Mouse (Mus musculus): ENCODE measurements around the gene Farp1.
"Not testable (repeated sequence)": the region's sequence is repeated elsewhere in the genome, so short reads cannot be mapped to it uniquely, and the experiment has no call there.

Gene Farp1

DNA sequence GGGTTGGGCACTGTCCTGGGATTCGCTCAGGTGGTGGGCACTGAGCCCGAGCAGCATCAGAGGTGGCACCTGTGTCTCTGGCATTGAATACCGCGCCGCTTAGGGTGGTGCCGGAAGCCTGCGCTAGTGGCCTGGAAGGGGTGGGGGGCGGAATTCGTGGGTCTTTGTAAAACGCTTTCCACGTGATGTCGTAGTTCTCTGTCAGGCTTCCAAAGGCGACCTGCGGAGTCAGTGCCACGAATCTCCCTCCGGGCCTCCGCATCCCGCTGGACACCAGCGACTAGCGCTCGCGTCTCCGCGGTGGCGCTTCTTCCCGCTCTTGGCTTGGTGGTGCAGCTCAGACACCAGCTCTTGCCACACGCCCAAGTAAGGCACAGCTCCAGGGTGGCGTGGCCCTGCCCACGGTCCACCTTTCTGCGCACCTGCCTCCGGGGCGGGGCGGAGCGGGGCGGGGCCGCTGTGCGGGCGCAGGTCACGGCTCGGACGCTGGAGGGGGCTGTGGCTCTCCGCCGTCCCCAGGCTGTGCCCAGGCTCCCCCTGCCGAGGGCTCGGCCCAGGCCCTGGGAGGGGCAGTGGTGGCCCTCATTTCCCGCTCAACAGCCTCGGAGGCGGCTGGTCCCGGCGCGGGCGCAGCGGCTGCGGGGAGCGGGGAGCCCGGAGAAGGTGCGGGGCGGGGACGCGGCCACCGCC lies at the start of gene Farp1:
Gene Farp1, plus strand, starts transcription at position 228 of the 690 bp plus-strand sequence.
- peak; percentile 86 for DNase-seq (ENCODE audit: low spot score)

DNA sequence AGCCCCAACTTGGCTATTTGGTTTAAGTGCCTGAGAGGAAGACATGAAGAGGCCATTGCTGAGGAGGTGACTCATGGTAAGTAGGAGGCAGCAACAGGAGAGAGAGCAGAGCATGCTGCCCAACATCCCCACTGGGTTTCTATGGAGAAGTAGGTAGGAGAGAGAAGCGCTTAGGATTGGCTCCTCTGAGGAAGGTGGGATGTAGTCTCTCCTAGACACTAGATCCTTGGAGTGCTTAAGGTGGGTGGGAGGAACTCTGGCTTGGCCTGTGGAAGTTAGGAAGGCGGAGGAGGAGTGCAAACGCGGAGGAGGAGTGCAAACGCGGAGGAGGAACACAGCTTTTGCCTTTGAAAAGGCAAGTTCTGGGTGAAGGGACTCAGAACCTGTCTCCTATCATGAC lies 45.9 kb upstream of the Farp1 start:
- no peak for DNase-seq (ENCODE audit: low spot score)

DNA sequence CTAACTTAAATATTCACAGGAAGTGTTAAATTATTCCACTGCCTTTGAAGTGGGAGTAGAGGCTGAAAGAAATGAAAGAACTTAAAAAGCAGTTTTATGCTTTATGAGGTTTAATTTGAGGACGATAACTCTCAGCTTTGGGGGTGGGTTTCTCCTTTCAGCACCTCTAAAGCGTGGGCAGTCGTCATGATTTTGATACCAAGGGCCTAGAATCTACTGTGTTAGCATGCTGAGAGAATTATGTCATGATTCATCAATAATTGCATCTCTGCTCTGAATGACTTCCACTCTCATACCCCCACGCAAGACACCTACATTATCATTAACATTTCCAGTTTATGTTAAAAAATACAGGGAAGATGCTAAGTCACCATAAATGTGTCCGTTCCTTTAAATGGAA lies 37.3 kb upstream of the Farp1 start:
- DNase-seq (ENCODE audit: low spot score) = no peak

DNA sequence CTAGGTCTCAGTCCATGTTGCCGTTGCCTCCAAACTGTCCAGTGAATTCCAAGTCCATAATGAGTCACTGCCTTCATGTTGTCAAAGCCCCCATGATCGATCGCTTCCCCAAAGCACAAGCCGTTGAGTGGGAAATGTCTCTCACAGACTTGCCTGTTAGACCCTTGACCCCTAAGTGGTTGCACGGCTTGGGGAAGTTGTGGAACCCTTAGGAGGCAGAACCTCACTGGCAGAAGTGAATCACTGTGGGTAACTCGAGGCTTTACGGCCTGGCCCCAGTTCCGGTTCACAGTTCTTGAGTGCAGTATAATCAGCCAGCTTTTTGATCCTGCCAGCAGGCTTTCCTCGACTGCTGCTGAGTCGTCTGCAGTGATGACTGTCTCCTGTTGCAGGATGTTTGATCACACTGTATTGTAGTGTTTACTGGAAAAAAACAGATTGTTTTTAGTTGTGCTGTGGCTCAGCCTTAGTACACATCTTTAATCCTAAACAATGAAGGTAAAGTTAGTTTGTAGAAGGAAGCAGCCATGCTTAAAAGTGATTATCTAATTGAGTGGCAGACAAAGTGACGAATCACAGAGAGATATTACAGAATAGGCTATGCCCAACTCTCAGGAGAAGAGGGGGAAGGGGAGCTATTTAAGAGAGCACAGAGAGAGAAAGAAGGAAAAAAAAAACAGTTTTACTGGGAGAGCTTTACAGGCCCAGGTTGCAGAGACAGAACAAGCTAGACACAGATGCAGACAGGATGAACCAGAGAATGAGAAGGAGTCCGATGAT lies 34.2 kb upstream of the Farp1 start:
- DNase-seq (ENCODE audit: low spot score) = no peak

DNA sequence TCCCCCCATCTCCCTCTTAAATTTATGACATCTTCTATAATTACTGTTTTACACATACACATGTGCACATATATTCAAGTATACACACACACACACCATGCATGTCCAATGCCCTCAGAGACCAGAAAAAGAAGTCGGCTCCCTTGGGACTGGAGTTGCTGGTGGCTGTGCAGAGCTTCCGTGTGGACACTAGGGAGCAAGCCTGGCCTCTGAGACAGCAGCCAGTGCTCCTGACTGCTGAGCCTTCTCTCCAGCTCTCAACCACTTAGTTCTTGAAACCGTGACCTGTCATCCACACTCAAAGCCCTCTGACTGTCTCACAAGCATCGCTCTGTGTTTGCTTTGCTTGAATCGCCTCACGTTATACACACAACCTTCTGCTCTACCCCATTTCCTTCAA lies 29.4 kb upstream of the Farp1 start:
- DNase-seq (ENCODE audit: low spot score) = no peak

DNA sequence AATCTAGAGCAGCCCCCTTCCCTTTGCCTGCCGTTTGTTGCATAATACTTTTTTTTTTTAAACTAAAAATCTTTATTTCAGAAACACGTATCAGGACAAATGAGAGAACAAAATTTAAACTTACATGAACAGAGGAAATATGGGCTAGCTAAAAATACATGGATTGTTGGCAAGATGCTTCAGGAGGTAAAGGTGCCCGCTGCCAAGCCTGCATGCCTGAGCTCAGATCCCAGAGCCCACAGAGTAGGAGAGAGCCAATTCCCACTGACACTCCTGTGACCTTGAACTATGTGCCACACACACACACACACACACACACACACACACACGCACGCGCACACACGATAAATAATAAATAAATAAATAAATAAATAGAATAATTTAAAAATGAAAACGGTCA lies 29.0 kb upstream of the Farp1 start:
- no peak for DNase-seq (ENCODE audit: low spot score)

DNA sequence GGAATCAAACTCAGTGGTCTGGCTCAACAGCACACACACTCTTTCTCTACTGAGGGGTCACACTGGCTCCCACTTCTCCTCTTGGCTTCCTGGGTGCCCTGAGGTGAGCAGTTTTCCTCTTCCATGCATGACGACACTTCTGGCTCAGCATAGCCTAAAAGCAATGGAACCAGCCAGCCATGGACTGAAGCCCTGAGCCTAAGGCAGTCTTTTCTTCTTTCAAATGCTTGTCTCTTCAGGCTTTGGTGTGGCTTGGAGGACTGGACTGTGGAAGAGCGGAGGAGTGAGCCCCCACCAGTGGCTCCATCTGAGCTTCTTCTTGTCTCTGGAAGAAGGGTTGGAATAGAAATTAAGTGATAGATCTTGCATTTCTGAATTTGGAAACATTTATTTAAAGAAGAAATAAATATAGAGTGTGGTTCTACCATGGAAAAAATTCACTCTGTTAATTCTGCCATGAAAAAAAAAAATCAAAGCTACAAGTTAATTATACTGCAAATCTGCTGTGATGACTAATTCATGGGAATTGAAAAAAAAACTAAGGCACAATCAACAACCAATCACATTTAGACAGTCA lies 19.8 kb upstream of the Farp1 start:
- no peak for DNase-seq (ENCODE audit: low spot score)

DNA sequence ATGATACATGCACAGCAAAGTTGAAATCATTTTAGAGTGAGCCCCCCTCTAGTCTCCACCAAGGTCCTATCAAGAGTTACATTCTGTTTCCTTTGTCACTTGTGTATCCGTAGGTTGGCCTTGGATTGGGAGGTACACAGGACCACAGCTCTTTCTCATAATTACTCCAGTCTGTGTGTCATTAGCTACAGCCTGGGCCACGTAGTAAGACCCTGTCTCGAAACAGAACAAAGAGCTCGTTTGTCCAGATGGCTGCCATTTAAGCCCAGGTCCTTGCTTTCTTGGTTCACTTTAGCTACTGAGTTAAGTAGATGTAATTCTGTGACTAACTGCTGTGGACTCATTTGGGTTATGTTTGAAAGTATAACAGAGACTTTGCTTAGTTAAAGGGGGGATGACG lies 12.6 kb upstream of the Farp1 start:
- no peak for DNase-seq (ENCODE audit: low spot score)

DNA sequence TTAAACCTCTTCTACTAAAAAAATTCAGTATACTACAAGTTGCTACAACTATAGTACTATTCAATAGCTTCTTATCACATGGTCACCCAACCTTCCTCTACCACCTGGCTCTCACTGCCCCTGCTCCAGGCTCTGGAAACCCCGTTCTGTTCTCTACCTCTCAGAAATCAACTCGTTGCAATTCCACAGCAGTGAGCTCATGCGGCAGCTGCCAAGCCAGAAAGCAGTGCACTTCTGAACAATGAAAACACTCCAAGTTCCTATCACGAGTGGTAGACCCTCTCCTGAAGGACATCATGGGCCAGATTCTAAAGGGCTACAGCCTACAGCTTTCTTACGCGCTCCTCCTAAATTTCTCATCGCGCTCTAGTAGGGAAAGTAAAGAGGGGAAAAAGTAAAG lies 9.6 kb upstream of the Farp1 start:
- DNase-seq (ENCODE audit: low spot score) = no peak

DNA sequence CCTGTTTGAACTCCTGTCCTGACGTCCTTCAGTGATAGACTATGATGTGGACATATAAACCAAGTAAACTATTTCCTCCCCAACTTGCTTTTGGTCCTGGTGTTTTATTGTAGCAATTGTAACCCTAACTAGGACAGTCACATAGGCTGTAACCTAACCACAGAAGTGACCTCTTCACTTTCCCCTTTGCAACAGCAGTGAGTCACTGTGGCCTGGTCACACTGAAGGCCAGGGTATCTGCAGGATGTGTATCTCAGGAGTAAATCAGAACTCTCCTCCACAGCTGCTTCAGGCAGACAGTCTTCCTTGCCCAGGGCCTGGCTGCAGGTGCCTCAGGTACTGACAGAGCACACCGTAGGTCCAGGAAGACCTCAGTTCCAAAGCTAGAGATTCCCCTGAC lies 3.6 kb upstream of the Farp1 start:
- no peak for DNase-seq (ENCODE audit: low spot score)

DNA sequence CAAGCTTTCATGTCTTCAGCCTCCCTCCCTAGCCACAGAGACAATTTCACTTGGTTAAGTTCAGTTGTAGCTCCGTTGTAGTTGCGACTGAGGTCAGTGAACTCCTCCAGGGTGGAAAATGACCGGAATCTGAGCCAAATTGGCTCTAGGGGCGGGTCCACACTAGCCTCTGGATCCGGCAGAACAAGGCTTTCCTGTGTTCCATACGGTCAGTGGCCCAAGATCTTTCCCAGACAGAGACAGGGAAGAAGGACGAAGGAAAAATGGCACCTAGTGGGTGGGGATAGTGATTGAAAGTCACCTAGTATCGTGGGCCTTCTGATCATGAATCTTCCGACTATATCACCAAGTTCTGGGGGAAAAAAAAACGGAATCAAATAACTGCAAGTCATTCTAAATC lies 475 bp upstream of the Farp1 start:
- peak; percentile 19 for DNase-seq (ENCODE audit: low spot score)

DNA sequence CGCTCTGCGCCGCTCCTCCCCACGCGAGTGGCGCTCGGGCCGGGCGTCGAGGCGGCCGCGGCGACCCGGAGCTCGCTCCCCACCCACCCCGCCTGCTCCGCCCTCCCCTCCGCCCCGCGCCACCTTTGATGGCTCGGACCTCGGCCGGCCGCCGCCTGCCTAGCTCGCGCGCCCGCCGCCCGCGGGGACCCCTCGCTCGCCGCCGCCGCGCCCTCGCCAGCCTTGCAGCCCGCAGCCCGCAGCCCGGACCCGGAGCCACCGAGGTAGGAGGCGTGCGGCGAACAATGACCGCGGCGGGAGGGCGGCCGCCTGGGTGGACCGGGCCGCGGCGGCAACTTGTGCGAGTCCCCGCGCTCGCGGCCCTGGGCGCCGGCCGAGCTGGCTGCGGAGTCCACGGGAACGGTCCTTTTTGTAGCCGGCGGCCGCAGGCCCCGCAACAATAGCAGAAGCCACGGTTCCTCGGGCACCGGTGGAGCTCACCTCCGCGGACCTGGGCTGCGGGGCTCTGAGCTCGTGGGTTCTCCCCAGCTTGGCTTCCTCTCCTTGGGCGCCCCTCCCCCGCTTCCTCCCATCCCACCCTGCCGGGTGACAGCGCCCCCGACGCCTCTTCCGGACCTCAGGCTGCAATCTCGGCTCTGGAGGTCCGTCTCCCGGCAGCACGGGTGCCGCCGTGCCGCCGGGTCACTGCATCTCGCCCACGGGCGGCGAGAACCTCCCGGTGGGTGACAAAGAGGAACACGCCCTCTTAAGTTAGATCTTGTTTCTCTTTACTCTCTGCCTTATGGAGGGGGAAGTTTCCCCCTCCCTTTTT lies 868 bp downstream of the Farp1 start:
- DNase-seq (ENCODE audit: low spot score) = peak; percentile 69

DNA sequence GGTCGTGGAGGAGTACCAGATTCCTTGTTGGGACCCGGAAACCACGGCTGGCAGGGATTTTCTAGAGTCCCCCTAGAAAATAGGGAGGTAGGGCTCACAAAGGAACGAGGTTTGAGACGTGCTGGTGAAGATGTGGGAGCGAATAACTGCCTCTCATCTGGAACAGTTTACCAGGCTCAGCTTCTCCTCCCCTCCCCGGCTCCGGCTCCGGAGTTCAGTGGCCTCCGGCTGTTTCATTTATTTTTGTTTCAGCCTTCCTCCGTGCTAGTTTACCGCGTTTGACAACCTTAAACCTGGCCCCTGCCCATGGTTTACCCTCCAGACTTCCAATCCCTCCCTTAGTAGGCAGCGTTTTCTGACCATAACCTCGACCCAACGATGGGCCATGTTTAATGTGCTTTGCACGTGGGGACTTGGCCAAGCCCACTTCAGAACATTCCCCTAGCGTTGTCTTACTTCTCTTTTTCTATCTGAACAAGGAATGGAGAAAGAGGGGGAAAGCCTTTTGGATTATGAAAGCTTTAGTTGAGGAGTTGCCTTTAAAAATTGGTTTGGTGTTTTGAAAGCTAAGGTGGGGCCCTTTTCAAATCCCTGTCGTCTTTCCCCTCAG lies 1.7 kb downstream of the Farp1 start:
- peak; percentile 24 for DNase-seq (ENCODE audit: low spot score)

DNA sequence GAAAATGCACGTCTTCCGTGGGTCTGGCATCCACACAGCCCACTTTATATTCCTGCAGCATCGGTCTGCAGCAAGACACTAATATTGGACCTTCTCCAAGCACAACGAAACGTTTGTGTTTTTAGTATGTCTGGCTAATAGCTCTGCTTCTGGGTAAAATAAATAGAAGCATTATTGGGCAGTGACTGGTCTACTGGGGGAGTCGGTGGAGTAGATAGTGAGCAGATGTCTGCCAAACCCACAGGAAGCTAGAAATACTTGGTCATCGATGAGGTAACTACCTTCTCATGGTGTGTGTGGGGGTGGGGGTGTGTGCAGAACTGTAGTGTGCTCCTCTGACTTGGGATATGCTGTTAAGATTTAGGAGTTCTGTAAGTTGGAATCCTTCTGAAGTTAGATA lies 2.3 kb downstream of the Farp1 start:
- DNase-seq (ENCODE audit: low spot score) = no peak

DNA sequence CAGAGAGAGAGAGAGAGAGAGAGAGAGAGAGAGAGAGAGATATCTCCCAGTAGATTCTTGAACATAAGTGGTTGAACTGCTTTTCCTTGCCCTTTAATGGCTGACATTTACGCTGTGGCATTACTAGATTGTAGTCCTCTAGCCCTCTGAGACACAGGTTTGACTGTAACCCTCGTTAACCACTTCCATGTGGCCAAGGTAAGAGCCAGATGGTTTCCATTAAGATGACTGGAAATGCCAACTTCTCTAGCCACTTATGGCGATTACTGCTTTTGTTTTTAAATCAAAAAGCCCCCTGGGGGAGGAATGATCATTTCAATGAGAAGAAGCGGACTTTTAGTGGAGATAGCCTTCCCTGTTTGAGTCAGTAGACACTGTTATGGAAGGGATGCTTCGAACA lies 3.7 kb downstream of the Farp1 start:
- no peak for DNase-seq (ENCODE audit: low spot score)

DNA sequence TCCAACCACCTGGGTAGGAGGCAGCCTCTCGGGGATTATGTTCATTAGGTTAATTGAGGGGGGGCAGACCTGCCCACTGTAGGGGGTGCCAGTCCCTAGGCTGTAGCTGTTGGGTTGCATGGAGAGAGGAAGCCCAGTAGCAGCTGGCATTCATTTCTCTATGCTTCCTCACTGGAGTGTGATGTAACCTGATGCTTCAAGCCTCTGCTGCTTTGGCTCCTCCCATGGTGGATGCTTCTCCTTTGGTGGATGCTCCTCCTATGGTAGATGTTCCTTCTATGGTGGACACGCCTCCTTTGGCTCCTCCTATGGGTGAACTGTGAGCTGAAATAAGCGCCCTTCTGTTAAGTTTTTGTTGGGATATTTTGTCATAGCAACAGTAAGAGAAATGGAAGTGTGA lies 9.1 kb downstream of the Farp1 start:
- DNase-seq (ENCODE audit: low spot score) = no peak

DNA sequence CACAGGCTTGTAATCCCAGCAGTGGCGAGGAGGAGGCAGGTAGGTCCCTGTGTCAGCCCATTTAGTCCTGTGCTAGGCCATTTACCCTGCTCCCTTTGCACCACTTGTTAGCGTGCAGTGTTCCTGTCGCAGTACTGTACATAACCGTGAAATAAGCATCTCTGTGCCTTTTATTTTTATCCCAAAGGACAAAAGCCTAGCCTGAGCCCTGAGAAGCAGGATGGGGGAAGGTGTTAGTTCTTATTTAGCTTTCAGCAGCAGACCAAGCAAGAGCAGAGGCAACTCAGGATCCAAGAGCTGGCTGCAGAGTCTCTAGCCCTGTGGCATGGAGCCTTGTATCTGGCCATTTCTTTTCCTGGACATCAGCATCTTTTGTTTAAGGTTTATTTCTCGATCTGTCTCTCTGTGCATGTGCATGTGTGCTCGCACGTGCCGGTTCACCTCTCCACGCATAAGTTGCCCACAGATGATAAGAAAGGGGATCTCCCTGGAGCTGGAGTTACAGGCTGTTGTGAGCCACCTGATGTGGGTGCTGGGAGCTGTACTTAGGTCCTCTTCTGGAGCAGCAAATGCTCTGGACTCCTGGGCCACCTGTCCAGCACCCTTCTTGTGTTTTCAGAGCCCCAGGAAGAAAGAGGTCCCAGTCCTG lies 11.4 kb downstream of the Farp1 start:
- DNase-seq (ENCODE audit: low spot score) = no peak

DNA sequence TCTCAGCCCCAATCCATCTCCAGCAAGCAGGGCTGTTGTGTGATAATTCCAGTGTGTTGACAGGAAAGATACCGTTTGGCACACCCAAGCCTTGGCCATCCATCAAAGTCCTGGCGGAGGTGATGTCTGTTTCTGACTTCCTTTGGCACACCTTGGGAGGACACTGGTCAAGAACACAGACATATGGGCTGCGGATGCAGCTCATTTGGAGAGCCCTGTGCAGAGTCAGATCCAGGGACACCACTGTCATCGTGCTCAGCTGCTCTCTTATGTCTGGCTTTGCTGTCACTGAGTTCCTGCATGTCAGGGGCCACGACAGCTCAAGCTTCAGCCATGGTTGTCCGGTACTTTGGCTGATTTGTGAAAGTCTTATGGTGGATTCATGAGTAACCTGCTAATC lies 12.8 kb downstream of the Farp1 start:
- no peak for DNase-seq (ENCODE audit: low spot score)

DNA sequence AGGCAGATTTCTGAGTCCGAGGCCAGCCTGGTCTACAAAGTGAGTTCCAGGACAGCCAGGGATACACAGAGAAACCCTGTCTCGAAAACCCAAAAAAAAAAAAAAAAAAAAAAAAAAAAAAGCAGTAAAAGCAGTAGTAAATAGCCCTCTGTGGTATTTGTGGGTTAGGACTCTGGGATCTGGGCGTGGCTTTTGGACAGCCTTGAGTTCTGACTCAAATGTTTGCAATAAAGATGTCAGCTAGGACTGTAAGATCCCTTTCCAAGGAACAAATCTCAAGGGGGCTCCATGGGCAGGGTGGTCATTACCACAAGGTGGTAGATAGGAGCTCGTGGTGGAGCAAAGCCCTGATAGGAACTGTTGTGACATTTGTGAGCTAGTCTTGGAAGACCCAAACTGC lies 16.0 kb downstream of the Farp1 start:
- DNase-seq (ENCODE audit: low spot score) = not testable (repeated sequence)

DNA sequence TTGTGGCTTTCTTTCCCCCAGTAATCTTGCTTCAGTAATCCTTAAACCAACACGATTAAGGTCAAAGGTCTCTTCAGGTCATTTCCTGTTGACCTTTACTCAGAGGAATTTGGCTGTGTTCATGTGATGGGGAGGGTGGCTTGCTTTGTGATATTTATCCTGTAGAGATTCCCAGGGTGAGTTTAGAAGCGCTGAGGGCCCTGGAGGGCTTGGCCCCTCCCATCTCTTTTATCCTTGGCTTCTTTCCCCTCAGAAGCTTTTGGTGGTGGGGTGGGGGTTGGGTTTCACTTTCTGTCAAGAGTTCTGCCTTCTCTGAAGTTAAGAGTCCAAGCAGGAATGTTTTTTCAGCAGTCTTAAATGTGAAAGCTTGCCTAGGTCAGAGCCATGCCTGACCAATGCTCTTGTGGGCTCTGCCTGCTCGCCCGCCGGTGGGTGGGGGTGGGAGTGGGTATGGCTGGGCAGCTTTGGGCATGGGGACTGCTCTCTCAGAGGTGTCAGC lies 18.1 kb downstream of the Farp1 start:
- peak; percentile 67 for DNase-seq (ENCODE audit: low spot score)

DNA sequence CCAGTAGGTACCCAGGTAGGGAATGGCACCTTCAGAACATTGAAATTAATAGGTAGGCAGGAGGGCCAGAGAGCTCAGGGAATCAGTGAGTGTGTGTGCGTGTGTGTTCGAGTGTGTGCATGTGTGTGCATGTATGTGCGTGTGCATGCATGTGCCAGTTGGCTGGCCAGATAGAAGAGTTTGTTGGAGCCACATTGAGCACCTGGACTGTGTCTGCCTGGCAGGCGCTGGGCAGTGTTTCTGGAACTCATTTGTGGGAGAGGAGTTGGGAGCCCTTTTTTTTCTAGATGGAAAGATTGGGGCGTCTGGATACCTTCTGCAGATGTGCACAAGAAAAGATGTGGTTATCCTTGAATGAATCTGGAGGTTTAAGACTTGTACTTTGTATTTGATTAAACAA lies 19.1 kb downstream of the Farp1 start:
- DNase-seq (ENCODE audit: low spot score) = no peak

All from retina, embryonic 14.5 days (tissue).